Mouse (Mus musculus): Measurements from ENCODE around the gene Abi1. TPM values are rescaled to one million over a fixed set of nuclear protein-coding genes. Genes with fewer than 3 reads are reported as not detected.

The Abi1 gene
- 100 to 1,000 TPM; 168 TPM for total RNA-seq (2023)

DNA sequence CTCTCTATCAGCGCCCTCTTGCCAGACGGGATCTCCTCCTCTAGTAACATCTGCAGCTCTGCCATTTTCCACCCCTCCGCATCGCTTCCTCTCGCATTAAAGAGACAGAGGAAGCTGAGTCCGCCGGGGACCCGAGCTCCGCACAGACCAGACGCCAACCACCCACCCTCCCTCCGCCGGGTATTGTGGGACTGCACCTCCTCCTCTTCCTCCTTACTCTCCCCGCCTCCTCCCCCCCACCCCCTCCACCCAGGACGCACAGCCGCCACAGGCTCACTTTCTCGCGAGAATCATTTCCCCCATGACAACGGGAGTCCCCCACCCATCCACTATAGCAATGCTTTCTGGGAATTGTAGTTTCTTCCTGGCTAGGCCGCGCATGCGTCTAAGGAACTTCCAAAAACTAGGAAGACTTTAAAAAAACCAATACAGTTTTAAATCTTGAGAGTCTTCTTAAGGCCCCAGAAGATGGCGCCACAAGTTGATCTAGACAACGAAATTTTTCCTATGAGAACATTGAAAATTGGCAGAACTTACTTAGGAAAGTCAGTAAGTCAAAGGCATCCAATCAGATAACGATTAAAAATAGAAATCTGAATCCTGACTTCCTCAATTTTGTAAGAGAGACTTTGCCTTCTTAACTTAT lies at the start of gene Abi1:
Gene Abi1 (minus strand): TSS at position 241 of the 646 bp plus-strand sequence.

DNA sequence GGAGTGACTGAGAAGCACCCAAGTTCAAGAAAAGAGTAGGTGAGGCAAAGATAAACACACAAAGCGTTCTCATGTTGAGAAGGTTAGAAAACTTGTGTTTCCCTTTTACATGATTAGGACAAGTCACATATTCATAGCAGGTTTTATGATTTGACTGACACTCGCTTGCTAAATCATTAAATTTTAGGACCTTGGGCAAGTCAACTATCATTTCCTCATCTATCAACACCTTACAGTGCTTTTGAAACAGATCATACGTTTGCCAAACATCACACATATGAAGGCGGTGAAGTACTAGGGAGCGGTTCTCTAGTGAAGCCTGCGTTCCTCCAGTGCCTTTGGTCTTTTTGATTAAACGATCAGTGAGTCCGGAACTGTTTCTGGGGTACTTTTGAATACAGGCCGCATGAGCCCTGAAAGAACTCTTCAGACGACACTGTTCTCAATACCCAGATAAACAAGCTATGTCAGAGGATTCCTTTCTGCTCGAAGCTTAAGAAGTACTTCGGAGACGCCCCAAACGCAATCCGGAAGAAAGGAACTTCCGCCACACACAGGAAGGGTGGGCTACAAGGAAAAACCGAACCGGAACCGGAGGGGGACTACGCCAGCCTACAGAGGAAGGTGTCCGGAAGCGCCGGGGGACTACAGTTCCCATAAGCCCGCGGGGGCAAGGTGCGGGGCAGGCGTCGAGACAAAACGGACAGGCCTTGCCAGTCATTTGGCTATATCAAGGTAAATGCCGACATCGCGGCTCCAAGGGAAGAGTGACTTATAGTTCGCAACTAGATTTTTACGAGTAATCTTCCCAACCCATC lies 27.7 kb upstream of the Abi1 start, which contains the start of gene Acbd5:
Gene Acbd5 (plus strand): TSS at position 616 of the 818 bp plus-strand sequence.

DNA sequence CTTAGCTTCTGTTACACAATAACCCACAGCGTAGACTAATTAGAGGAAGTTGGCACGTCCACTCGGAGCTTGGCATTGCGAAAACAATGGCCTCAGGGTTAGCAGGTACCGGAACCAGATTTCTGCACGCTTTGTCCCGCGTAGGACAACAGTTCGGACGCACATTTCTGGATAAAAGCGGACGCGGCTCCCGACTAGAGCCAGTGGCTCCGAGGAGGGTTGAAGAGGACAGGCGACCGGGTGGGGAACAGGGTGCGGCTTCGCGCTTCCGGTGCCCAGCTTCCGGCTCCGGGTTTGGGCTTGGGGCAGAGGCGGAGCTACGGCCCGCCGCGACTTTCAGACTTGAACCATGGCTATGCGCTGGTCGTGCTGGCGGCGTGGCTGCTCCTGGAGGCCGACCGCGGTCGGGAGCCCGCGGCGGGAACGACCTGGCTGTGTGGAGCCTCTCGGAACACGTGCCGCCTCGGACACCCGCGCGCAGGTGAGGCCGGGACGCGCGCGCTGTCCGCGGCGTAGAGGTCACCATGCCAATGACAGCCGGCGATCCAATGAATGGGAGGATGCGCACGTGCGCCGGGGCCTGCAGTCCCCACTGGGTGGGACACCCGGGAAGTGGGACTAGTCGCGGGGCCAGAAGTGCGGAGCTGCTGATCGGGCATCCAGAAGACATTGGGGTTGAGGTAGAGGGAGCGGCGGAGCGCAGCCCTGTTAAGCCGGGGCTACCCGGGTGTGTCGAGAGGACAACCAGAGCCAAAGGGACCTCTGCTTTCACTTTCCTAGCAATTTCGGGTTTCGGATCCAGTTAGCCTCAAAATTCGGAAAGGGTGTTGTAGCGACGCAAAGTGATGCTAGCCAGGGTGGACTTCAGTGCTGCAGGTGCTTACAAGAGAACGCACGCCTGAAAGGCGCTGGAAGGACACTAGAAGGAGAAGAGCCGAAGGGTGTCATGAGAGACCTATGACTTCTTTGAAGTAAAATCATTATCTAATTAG lies 144.5 kb downstream of the Abi1 start, which contains the start of gene Pdss1:
Gene Pdss1 (plus strand): TSS at position 241 of the 992 bp plus-strand sequence.

Other genes starting within 250 kb of the Abi1 start
- 10 to 100 TPM; 12.1 to 14.1 TPM for gene Pdss1, start 144.7 kb downstream of the Abi1 start, total RNA-seq (2023)
- 10 to 100 TPM; 60.7 to 70.2 TPM for gene Acbd5, start 27.9 kb upstream of the Abi1 start, total RNA-seq (2023)
- gene Mastl, start 115.8 kb upstream of the Abi1 start, total RNA-seq (2023): under 1 TPM; 0.27 to 0.41 TPM
- 100 to 1,000 TPM; 153 to 155 TPM for gene Yme1l1, start 116.1 kb upstream of the Abi1 start, total RNA-seq (2023)
- gene 4931423N10Rik, start 167.2 kb upstream of the Abi1 start, total RNA-seq (2023): under 1 TPM; 0.30 to 0.78 TPM